Mouse (Mus musculus) spleen, adult 2 months (tissue): Measurements from ENCODE around the gene Hdac8.

ENCODE experiments used
- CTCF ChIP-seq: fragments of 200-500 bp; IDR thresholded peaks from 2 replicates; pipeline ENCODE4 v1.5.1; 2011; ENCODE audit warnings: mild to moderate bottlenecking, inconsistent platforms; ENCODE audit not compliant: insufficient read depth, insufficient read length, insufficient replicate concordance; ENCODE audit errors: extremely low read depth
- POLR2A ChIP-seq: fragments of 200-500 bp; IDR thresholded peaks from 2 replicates; pipeline ENCODE4 v1.6.1; 2011; ENCODE audit warnings: low read depth, low read length, inconsistent platforms

DNA sequence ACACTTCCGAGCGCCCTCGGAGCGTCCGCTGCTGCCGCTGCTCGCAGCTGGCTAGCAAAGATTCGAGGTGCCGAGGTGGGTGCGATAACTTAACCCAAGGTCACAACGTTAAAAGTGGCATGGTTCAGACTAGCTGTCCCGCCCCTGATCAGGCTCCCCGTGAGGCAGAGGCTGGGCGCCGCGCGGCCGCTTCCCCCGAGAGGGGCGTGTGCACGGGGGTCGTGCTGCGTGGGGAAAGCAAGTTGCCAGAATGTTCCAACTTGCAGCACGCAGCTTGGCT is 254.3 kb downstream of the Hdac8 start:
- TF ChIP-seq CTCF (no peak), POLR2A (no peak)
